Mouse (Mus musculus) lung, adult 2 months (tissue): Measurements from ENCODE around the gene Arid1b.

Experiments
- CTCF ChIP-seq: fragments of 200-500 bp; IDR thresholded peaks from 2 replicates; pipeline ENCODE4 v1.5.1; 2011; ENCODE audit warnings: mild to moderate bottlenecking, low read length, control low read depth; ENCODE audit not compliant: insufficient read depth
- POLR2A ChIP-seq: fragments of 200-500 bp; IDR thresholded peaks from 2 replicates; pipeline ENCODE4 v1.6.1; 2011; ENCODE audit warnings: low read depth, mild to moderate bottlenecking, control low read depth, low read length, borderline replicate concordance; ENCODE audit errors: extremely low read depth

DNA sequence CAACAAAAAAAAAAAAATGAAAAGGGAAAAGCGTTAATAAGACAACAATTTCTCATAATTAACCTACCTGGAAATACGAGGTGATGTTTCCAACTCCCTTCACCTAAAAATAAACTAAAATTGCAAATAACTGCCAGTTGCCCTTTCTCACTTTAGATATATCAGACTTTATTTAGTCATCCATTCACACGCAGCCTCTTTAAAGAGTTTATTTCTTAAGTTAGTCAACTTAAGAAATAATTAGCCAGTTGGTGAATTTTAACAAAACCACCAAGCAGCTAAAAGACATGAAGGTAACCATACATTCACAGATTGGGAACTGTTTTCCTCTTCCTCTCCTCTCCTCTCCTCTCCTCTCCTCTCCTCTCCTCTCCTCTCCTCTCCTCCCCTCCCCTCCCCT lies 26.1 kb upstream of the Arid1b start:
- no peak for TF ChIP-seq CTCF
- no peak for TF ChIP-seq POLR2A
